Mouse (Mus musculus): ENCODE data around the gene Nmt1.

DNA sequence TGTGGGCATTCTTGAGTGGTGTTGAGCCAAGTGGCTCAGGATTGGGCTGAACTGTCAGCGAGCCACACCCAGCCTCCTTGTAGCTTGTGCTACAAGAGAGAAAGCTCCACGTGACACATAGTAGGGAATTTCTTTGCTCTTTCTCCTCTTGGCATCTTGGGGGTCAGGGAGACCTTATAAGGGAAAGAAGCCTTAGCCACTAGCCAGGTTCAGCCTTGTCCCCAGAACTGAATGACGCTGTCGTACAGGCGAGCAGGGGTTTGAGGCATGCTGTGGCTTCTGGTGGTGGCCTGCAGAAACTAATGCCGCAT lies 39.0 kb downstream of the Nmt1 start:
- TF ChIP-seq POLR2A (IDR thresholded peaks at IDR 0.05; ENCODE audit: low read depth, low read length) (no peak), CTCF (IDR thresholded peaks at IDR 0.05; ENCODE audit: borderline replicate concordance, insufficient read depth, low read length) (no peak)

Measured in embryonic fibroblast, embryonic 13.5 days (primary cell).